Mouse (Mus musculus): ENCODE data around the gene Slc38a9. TPM values are rescaled to one million over a fixed set of nuclear protein-coding genes. Genes with fewer than 3 reads are reported as not detected.

Gene Slc38a9
- polyA plus RNA-seq, 1 experiment = 22.4 TPM

GRCm38 (mm10) chr13:112644996-112645395 lies 15.6 kb upstream of the Slc38a9 start:
- Histone ChIP-seq H3K4me1 (ENCODE audit: control insufficient read depth, insufficient read depth, low read length) (no peaks in the 10 kb centered on the region), H3K27ac (ENCODE audit: insufficient read depth, low read length) (no peak overlapping the region), H3K4me3 (ENCODE audit: insufficient read depth, low read length) (no peak overlapping the region)
- TF ChIP-seq CTCF (IDR thresholded peaks at IDR 0.05; ENCODE audit: extremely low read depth, insufficient read depth, low read length) (no peak), POLR2A (IDR thresholded peaks at IDR 0.05; ENCODE audit: extremely low read depth, insufficient read depth, low read length) (no peak)

DNA sequence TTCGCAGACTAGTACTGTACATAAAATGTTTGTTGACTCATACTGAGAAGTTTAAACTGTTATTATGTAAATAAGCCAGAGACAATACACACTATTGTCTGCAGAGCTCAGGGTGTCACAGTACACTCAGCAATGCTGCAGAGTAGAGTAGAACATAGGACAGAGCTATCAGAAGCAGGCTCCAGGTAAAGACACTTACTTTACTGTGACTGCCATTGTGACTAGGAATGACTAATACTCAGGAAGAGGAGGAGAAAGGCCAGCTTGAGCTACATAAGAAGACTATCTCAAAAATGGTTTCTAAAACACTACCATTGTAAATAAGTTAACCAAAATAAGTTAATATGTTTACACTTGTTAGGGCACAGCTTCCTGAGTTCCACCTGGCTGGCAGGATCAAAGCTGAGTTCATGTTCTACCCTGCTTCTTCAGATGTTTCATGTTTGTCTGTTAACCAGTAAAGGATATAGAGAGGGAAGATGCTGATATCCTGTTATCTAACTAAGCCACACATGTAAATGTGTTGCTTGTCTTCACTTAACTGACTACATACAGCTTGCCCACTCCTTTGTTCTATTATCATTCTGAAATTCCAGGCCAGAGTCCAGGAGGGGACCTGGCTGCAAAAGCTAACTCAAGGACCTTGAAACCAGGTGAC lies 14.9 kb upstream of the Slc38a9 start:
- Histone ChIP-seq H3K27ac (ENCODE audit: insufficient read depth, low read length) (no peak overlapping the region), H3K4me1 (ENCODE audit: control insufficient read depth, insufficient read depth, low read length) (no peaks in the 10 kb centered on the region)
- no peak for TF ChIP-seq CTCF (IDR thresholded peaks at IDR 0.05; ENCODE audit: extremely low read depth, insufficient read depth, low read length)
- TF ChIP-seq POLR2A (IDR thresholded peaks at IDR 0.05; ENCODE audit: extremely low read depth, insufficient read depth, low read length) = no peak

DNA sequence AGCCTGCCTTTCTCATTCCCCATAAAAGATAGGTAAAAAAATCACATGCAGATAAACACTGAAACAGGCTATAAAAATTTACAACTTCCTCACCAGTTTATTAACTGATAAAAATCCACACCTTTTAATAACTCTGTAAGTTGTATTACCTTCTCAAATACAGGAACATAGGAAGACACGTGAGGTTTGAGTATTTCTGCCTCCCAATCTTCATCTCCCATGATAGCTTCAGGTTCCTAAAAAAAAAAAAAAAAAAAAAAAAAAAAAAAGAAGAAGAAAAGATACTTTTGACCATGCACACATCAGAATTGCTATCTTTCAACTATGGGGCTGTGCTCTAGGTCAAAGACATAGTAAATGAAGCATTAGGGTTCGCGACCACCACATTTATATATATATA lies 9.4 kb upstream of the Slc38a9 start:
- Histone ChIP-seq H3K4me3 (ENCODE audit: insufficient read depth, low read length) (no peak overlapping the region), H3K27ac (ENCODE audit: insufficient read depth, low read length) (no peak overlapping the region), H3K4me1 (ENCODE audit: control insufficient read depth, insufficient read depth, low read length) (no peaks in the 10 kb centered on the region)
- TF ChIP-seq CTCF (IDR thresholded peaks at IDR 0.05; ENCODE audit: extremely low read depth, insufficient read depth, low read length) = no peak
- no peak for TF ChIP-seq POLR2A (IDR thresholded peaks at IDR 0.05; ENCODE audit: extremely low read depth, insufficient read depth, low read length)

More for the DNA sequence above, 14.9 kb upstream of the Slc38a9 start:
- no peak overlapping the region for H3K4me3 ChIP-seq (ENCODE audit: insufficient read depth, low read length)

- H3K27ac ChIP-seq (ENCODE audit: insufficient read depth, low read length) = no peak within 1 kb of the TSS
- TF ChIP-seq CTCF (IDR thresholded peaks at IDR 0.05; ENCODE audit: extremely low read depth, insufficient read depth, low read length) (no peak), POLR2A (IDR thresholded peaks at IDR 0.05; ENCODE audit: extremely low read depth, insufficient read depth, low read length) (no peak)
- no peak within 1 kb of the TSS for H3K4me3 ChIP-seq (ENCODE audit: insufficient read depth, low read length)
- no peaks in the 10 kb centered on the region for H3K4me1 ChIP-seq (ENCODE audit: control insufficient read depth, insufficient read depth, low read length)
These were observed 8.3 kb upstream of the Slc38a9 start, which contains the start of gene Ddx4 for GRCm38 (mm10) chr13:112652205-112652604. Gene Ddx4, minus strand, starts transcription at chr13:112652475.

DNA sequence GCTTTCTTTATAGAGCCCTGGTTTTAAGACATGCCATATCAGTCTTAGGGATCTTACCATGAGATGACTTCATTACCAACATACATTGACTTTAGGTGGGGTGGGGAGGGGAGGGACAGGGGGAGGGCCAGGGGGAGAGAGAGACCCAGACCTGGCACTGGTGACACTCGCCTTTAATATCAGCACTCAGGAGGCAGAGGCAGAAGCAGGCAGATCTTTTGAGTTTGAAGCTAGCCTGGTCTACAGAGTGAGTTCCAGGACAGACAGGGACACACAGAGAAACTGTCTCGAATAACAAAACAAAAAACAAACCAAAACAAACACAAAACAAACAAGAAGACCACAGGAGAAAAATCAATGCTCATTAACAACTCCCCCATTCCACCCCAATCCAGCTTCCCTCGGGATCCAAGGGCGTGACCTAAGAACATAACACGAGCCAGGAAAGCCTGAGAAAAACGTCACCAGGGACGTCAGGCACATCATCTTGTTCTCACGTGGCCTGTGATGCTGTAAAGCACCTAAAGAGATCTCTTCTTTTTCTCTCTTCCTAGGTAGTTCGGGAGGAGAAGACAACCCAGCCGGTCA lies 471 bp upstream of the Slc38a9 start:
- no peaks in the 10 kb centered on the region for H3K4me1 ChIP-seq (ENCODE audit: control insufficient read depth, insufficient read depth, low read length)
- H3K4me3 ChIP-seq (ENCODE audit: insufficient read depth, low read length) = peak overlapping the region; percentile 95
- TF ChIP-seq POLR2A (IDR thresholded peaks at IDR 0.05; ENCODE audit: extremely low read depth, insufficient read depth, low read length) = no peak; the same call in 1 of the 2 replicates
- TF ChIP-seq CTCF (IDR thresholded peaks at IDR 0.05; ENCODE audit: extremely low read depth, insufficient read depth, low read length) = no peak
- no peak overlapping the region for H3K27ac ChIP-seq (ENCODE audit: insufficient read depth, low read length)

GRCm38 (mm10) chr13:112661687-112662086 lies 1.1 kb downstream of the Slc38a9 start:
- no peak overlapping the region; the same call in 1 of the 2 replicates for H3K4me3 ChIP-seq (ENCODE audit: insufficient read depth, low read length)
- no peak for TF ChIP-seq CTCF (IDR thresholded peaks at IDR 0.05; ENCODE audit: extremely low read depth, insufficient read depth, low read length)
- TF ChIP-seq POLR2A (IDR thresholded peaks at IDR 0.05; ENCODE audit: extremely low read depth, insufficient read depth, low read length) = no peak
- H3K27ac ChIP-seq (ENCODE audit: insufficient read depth, low read length) = no peak overlapping the region
- no peaks in the 10 kb centered on the region for H3K4me1 ChIP-seq (ENCODE audit: control insufficient read depth, insufficient read depth, low read length)

- Histone ChIP-seq H3K4me1 (ENCODE audit: control insufficient read depth, insufficient read depth, low read length) (no peaks in the 10 kb centered on the region), H3K27ac (ENCODE audit: insufficient read depth, low read length) (no peak overlapping the region), H3K4me3 (ENCODE audit: insufficient read depth, low read length) (no peak overlapping the region)
- no peak for TF ChIP-seq POLR2A (IDR thresholded peaks at IDR 0.05; ENCODE audit: extremely low read depth, insufficient read depth, low read length)
- no peak for TF ChIP-seq CTCF (IDR thresholded peaks at IDR 0.05; ENCODE audit: extremely low read depth, insufficient read depth, low read length)
These were observed 6.0 kb downstream of the Slc38a9 start for GRCm38 (mm10) chr13:112666433-112667024.

- no peak for TF ChIP-seq POLR2A (IDR thresholded peaks at IDR 0.05; ENCODE audit: extremely low read depth, insufficient read depth, low read length)
- TF ChIP-seq CTCF (IDR thresholded peaks at IDR 0.05; ENCODE audit: extremely low read depth, insufficient read depth, low read length) = no peak
These were observed 6.7 kb downstream of the Slc38a9 start for GRCm38 (mm10) chr13:112667215-112667614.

DNA sequence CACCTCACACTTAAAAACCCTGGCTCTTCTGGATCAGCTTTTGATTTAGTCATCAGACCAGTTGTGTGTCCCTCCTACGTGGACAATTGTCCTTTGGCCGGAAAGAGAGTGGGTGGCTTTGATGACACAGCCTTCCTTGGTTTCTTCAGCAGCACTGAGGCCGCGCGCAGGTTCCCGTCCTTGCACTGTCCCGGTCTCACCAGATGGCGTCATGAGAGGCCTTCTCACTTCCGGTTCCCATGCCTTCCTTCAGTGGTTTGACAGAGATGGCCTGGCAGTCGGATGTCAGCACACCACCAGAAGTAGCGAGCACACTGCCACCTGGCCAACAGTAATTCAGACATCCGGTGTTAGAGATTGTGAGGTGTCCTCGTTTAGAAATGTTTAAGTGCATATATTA lies 11.2 kb downstream of the Slc38a9 start:
- TF ChIP-seq CTCF (IDR thresholded peaks at IDR 0.05; ENCODE audit: extremely low read depth, insufficient read depth, low read length) (no peak), POLR2A (IDR thresholded peaks at IDR 0.05; ENCODE audit: extremely low read depth, insufficient read depth, low read length) (no peak)
- Histone ChIP-seq H3K4me1 (ENCODE audit: control insufficient read depth, insufficient read depth, low read length) (no peaks in the 10 kb centered on the region), H3K27ac (ENCODE audit: insufficient read depth, low read length) (no peak overlapping the region), H3K4me3 (ENCODE audit: insufficient read depth, low read length) (no peak overlapping the region)

More at GRCm38 (mm10) chr13:112667215-112667614, 6.7 kb downstream of the Slc38a9 start:
- H3K4me1 ChIP-seq (ENCODE audit: control insufficient read depth, insufficient read depth, low read length) = no peaks in the 10 kb centered on the region
- no peak overlapping the region for H3K27ac ChIP-seq (ENCODE audit: insufficient read depth, low read length)
- no peak overlapping the region for H3K4me3 ChIP-seq (ENCODE audit: insufficient read depth, low read length)

DNA sequence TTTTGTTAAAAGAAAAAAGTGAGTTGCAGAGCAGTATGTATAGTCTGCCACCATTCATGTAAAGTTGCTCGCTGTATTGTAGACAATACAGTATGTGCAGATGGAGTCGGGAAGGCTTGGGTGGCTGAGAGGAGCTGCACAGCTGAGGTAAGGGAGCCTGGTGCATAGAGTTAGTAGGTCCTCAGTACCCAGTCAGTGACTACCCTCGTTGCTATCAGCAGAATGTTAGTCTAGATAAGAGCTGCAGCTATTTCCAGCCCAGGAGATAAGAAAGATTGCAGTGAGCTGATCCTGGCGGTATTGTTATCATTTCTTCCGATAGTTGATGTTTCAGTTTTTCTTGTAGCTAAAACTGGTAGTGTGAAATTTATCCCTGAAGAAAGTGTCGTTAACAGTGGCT lies 12.2 kb downstream of the Slc38a9 start:
- no peak overlapping the region for H3K4me3 ChIP-seq (ENCODE audit: insufficient read depth, low read length)
- TF ChIP-seq CTCF (IDR thresholded peaks at IDR 0.05; ENCODE audit: extremely low read depth, insufficient read depth, low read length) = no peak
- no peak for TF ChIP-seq POLR2A (IDR thresholded peaks at IDR 0.05; ENCODE audit: extremely low read depth, insufficient read depth, low read length)
- no peaks in the 10 kb centered on the region for H3K4me1 ChIP-seq (ENCODE audit: control insufficient read depth, insufficient read depth, low read length)
- H3K27ac ChIP-seq (ENCODE audit: insufficient read depth, low read length) = no peak overlapping the region
